Mouse (Mus musculus) frontal cortex, postnatal 10 days (tissue): Measurements from ENCODE around the gene Krt35.
A peak's percentile ranks its signal among the peaks of the same experiment; 100 is the strongest.

Experiments used
- DNase-seq, 2 experiments: peaks; one replicate each; pipeline ENCODE4 v3.0.0; 2022; ENCODE audit warnings: low spot score in 2 of 2, mixed read lengths in 1 of 2

The Krt35 gene

DNA sequence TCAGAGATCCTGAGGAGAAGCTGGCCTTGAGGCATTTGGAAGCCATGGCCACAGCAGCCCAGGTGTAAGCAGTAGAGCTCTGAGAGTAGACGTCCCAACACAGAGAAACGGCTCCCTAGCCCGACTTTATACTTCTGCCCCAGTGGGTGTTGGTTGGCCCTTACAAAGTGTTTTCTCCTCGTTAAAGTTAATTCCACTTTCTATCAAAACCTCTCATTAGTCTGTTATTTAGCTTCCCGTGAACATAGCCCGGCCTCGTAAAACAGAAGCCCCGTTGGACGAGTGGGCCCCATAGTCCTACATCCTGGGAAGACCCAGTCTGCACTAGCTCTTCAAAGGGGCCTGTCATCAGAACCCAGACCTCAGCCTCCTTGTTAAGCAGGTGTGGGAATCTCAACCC, at the start of gene Krt35:
Krt35 (minus strand) TSS at position 101 of the 400 bp plus-strand sequence.
- no peak for DNase-seq

DNA sequence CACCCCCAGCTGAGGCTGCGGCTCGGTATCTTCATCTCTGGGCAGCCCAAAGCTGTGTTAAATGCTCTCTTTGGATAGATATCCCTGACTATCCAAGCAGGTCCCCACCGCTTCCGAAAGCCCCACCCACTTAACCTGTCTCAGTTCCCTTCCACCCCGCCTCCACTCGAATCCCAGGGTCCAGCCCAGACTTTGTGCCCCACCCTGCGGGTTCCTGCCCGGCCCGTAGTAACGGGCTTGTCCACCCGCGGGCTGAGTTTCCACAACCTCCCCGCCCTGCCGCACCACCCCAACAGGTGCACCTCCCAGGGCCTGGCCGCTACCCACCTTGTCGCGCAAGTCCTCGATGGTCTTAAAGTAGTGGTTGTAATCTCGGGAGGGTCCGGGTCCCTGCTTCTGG, 49.1 kb upstream of the Krt35 start:
- no peak for DNase-seq

DNA sequence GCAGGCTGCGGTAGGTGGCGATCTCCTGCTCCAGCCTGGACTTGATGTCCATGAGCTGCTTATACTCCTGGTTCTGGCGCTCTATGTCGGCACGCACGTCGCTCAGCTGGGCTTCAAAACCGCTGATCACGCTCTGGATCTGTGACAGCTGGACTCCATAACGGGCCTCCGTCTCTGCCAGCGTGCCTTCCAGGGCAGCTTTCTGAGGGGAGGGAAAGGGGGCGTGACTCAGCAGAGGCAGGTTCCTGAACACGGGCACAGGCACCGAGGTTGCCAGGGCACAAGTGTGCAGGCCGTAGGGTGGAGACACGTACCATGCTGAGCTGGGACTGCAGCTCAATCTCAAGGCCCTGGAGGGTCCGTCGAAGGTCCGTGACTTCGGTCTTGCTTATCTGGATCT, 44.9 kb upstream of the Krt35 start:
- no peak for DNase-seq

DNA sequence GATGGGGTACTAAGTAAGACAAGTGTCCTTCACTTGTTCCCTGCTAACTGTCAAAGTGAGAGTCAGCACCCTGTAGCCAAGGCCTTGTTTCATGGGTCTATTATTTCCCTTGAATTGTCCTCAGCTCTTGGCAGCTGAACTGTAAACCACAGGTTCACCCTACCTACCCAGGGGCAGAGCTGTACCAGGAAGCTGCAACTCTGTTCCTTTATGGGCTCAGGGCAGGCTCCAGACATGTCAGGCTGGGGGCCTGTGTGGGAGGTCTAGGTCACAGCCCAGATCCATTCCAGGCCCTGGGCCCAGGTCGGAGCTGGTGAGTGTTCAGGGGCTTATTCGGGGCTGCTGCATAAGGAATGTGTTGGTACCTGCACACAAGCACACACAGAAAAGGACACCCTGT, 43.4 kb upstream of the Krt35 start:
- DNase-seq = no peak

DNA sequence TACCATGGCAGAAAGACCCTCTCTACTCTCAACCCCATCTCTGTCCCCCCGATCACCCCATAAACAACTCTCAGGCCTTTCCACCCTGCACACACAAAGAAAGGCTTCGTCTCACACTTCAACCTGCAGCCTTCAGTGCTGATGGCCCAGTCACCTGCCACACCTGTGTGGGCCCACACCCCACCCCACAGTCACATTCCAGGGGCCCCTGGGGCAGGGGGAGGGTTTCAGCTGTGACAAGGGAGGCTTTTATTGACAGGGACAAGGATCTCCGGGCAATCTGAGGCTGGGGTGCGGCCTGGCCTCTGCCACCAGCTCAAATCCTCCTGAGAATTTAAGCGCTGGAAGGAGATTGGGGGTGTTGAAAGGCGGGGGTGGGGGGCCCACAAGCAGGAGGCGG, 42.8 kb upstream of the Krt35 start:
- DNase-seq = no peak

DNA sequence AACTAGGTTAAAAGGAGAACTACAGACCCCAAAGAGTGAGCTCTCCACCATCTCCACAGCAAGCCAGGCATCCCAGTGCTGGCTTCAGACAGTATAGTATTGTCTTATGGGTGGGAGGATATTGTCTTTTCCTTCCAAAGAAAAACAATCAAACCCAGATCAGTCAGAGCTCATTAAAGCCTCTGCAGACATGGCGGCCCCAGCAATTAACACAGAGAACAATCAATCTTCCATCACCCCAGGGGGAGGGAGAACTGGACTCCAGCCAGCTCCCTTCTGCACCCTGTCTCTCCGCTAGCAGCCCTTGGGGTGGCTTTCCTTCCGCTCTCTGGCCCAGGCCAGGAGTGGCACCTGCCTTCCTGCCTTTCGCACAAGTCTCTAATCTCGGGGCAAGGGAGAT, 41.7 kb upstream of the Krt35 start:
- DNase-seq = peak in 1 of 2 experiments; percentile 9

DNA sequence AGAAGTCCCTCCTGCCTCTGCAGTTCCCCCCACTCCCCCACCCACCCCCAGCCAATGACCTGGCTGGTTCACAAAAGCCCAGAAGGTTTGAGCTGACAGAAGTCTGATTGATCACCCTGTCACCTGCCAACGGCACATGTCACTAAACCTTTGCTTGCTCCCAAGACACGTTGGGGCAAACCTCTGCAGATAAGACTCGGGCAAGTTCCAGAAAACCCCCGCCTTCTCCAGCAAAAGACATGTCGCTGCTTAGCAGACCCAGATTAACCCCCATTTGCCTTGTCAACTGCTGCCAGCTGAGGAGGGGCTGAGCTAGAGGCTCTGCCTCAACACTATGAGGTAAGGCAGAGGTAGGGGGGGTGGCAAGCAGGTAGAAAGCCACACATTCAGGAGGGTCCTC, 40.5 kb upstream of the Krt35 start:
- DNase-seq = no peak

DNA sequence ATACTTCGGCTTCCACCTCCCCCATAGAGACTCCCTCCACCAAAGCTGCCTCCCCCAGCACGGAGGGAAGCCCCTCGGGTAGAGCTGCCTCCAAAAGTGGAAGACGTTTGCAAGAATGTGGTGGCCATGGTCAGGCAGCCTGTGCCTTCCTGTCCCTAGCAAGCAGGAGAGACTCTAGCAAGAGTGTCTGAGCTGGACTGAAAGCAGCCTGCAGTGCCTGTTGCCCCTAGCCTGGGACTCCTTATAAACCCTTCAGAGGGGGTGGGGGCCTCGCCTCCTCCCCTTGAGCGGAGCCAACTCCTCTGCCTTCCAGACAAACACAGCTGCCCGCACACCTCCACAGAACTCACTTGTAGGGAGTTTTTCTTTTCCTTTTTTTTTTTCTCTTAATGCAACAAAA, 39.7 kb upstream of the Krt35 start, which contains the start of gene Krt15:
Krt15 (minus strand) TSS at position 198 of the 400 bp plus-strand sequence.
- no peak for DNase-seq

DNA sequence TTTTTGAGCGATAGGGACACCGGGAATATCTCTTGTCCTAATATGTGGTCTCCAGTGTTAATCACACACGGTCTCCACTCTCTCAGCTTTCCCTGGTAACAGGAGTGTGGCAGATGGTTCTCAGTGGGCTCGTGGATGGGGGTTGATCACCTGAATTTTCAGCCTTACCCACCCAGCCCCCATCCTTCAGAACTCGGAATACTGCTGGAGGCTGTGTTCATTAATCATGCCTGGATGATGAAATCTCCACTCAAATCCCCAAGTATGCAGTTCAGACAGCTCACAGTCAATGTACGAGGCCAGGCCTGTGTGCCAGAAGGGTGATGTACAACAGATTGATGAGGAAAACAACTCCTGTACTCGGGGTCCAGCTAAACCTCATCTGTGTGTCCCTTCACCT, 28.9 kb upstream of the Krt35 start:
- DNase-seq = no peak

DNA sequence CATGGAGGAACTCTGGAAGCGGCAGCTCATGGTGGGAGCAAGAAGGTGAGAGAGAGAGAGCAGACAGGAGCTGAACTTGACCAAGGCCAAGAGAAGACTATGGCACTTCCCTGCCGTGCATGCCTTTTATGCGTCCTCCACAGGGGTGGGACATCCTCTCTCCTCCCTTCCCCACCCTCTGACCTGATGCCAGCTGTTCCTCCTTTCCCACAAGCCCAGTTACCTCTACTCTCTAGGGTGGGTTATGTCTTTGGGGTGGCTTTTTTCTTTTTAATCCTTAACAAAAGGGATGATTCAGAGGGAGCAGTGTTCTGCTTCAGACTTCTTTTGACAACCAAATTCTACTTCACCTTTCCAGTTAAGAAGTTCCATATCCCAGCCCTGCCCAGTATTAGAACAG, 25.4 kb upstream of the Krt35 start, which contains the start of gene Krt13:
Krt13 (minus strand) TSS at position 101 of the 400 bp plus-strand sequence.
- no peak for DNase-seq

DNA sequence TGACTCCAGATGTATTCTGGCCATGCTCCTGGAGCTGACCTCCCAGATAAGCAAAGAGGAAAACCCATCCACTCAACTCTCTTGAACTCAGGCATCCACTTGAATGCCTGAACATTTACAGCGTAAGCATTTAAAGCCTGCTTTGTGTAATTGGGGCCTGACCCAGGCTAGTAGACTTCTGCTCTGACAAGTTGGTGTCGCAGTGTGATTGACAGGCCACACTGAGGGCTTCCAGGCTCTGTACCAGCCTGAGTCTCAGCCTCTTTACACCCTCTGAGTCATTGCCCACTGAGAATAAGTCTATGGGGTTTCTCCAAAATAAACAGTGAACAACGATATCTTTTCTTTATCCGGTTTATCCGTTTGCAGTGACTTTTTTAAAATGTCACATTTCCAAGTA, 24.3 kb upstream of the Krt35 start:
- DNase-seq = no peak

DNA sequence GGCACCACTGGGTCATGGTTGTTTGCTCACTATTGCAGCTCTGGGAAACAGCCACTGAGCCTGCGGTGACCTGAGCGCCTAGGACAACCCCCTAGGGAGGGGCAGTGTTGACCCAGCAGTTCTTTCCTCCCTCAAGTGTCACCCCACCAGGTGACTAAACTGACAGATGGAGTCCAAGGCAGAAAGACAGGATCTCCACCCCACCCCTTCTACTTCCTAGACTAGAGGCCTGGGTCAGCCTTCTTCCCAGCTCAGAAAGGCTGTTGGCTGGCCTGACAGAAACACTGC, 17.6 kb upstream of the Krt35 start:
- no peak for DNase-seq

DNA sequence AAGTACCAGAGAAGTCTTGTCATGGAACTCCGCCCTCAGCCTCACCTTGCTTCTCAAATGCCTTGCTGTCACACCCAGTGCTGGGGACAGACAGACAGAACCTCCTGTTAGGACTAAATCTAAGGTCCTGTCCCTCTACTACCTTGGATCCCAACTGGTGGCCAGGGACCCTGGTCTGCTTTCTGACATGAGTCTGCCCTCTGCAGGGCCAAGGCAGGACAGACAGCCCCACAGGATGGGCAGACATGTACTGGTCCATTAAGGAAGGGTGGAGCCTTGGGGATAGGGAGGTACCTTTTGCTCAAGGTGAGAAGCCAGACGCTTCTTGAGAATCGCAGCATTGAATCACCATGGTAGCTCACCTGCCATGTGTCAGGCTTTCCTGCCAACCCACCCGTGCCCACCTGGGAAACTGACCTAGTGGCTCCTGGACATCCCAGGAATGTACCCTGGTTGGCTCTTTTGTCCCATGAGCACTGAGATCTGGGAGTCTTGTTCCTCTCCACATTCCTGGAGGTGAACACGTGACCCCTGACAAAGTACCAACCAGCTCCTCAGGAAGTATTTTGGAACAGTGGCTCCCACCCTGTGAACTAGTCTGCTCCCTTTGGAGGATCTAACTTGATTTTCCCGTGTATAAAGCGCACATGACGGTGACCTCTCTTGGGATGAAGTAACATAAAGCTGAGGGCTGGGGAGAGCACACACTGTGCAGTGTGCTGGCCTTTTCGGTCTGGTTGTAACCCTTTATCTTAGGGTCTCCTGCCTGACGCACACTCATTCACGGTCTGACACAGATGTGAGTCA, 17.1 kb upstream of the Krt35 start:
- no peak for DNase-seq

DNA sequence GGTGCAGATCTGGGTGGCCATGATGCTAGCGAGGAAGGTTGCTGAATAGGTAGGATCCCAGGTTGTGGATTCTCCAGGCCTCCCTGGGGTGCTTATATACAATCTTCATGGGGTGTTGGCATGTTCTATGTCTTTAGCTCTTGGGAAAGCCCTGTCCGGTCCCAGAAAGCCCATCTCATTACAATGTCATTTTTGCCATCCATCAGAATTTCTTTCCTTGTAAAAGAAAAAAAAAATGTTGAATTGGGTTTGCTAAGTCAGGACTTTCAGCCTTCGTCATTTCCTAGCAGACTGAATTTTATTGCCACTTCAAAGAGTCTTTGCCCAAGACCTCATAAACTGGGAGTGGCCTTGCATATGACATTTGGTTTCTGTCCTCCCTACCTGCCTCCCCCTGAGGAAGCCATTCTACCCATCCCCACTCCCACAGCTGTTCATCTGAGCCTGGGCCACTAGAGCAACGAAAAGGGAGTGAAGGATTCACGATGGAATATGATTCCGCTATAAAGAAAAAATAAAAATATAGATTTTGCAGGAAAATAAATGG, 9.6 kb upstream of the Krt35 start, which contains the start of gene Krt36:
Krt36 (minus strand) TSS at position 51 of the 547 bp plus-strand sequence.
- no peak for DNase-seq

DNA sequence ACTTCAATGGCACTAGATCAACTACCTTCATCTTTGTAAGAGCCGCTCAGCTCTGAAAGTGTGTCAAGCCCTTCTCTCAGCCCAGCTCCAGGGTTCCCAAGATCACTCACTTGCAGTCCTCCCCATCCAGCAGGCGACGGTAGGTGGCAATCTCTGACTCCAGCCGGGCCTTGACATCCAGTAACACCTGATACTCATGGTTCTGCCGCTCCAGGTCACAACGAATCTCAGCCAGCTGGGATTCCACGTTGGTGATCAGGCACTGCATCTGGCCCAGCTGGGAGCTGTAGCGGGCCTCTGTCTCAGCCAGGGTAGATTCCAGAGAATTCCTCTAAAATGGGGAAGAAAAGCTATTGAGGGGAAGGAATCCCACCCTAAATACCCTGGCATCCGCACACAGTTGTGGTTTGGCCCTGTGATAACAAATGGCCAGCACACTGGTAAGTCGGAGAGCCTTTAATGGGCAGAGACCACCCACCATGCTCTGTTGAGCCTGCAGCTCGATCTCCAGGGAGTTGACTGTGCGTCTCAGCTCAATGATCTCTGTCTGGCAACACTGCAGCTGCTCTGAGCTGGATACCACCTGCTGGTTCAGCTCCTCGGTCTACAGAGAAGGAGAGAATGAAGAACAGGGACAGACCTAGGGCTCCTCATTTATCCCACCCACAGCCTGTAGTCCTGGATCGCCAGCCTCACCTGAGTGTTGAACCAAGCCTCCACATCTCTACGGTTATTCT, 6.8 kb upstream of the Krt35 start:
- DNase-seq = no peak

DNA sequence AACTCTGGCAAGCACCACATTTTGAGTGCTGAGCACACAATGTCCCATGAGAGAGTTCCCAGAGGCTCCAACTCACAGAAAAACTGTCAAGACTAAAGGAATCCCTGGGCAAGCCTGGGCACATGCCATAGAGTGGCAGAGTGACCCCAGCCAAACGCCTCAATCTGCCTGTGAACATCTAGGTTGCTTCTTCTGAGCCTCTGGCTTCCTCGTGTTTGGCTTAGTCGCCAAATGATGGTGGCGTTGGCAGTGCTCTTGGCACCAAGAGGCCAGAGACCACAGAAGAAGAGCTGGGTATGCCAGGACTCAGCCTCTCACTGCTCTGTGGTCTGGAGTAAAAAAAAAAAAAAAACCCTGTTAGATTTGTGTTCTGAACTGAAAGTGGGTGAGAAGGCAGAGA, 4.3 kb upstream of the Krt35 start:
- DNase-seq = no peak

DNA sequence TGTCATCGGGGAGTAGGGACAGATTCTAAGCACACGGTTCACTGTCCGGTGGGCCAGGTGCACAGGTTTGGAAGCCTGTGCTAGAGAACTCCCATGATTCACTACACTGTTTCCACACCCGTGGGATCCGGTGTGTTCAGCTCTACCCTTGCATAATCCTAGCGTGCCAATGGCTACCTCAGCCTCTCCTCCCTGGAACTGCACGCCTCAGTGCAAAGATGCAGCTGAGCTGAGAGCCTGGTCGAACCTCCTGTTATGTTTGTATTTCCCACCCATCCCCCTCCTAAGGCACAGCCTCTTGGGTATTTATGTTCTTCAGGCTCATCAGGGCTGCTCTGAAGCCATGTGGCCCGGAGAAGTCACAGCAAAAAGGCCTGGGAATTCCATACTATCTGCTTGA, 1.8 kb upstream of the Krt35 start:
- DNase-seq = no peak

DNA sequence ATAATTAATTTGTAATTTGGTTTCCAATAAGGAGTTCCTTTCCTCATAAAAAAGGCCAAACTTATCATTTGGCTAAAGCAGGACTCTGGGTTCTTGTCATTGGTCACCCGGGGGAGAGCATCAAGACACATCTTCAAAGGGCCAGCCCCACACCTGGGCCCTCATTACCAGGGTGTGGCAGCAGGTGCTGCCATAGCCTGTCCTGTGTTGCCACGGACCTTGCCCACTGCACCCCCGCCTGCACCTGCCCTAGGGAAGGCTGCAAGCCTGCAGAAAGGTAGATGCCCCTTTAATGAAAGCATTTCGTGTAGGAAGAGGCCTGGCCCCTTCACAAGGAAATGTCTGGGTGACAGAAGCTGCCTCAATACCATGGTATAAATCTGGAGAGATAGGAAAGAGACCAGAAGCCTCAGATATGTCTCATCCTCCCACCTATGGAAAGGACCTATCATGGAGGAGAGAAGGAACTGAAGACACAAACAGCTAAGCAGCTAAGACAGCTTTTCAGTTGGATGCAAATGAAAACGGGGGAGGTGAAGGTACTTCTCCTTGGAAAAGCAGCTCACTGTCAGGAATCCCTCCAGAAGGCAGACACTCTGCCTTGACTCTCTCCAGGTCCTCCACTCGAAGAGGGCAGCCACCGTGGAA, 7.5 kb downstream of the Krt35 start:
- DNase-seq = no peak

DNA sequence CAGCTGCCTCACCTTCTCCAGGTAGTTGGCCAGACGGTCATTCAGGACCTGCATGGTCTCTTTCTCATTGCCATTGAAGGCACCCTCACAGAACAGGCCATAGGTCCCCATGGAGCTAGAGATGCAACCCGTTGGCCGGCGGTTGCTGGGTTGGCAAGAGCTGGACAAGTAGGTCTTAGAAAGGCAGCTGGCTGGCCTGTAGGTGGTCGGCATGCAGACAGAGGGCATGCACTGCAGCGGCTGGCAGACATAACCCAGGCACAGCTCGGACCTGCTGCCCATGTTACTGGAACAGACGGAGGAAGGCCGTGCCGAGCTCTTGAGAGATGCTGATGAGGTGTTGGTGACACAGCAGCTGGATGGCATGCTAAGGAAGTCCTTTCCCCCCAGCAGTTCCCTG, 8.2 kb downstream of the Krt35 start, which contains the start of gene Krt32:
Krt32 (minus strand) TSS at position 366 of the 400 bp plus-strand sequence.
- DNase-seq = no peak

DNA sequence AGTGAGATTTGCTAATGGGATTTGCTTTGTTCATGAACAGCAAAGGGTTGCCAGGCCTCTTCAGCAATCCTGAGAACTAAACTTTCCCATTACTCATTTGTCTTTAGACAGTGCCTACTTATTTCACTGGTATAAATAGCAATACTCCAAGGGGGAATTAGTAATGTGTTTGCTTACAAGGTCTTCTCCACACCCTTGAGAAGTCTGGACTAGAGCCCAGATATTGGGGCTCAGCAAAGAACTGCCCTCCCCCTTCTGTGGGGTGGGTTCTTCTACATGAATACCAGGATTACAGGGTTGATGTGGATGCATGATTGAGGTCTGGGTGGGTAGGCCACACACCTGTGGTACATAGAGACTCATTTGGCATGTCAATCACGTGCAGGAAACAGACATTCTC, 22.2 kb downstream of the Krt35 start:
- no peak for DNase-seq

DNA sequence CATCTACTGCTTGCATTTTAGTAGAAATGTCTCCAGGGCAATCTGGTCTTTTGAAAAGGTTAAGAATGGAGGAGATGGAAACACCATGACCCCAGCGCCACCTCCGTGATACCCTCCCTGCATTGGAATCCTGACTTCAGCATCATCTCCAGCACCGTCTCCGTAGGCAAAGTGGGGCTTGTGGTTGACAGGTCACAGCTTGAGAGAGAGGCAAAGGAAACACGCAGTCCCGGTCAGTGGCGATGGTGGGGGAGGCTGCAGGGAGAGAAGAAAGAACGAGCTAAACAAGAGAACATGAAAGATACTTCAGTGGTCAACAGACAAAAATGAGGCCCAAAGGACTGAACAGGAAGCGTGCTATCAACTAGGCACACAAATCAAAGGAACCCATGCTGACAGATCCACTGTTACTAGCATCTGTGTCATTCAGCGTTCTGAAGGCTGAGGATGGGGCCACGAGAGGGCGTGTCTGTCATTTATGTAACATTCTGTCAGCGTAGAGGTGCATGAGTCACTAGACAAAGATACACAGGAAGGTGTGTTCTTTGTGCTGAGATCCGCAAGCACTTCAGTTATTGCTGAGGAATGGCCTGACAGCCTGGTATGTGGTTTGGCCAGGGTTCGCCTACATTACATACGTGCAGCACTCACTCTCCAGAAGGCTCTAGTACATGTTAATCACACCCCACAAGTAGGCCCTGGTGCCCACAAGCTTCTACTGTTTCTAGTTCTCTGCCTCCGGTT, 28.6 kb downstream of the Krt35 start:
- no peak for DNase-seq
